Mouse (Mus musculus) kidney, embryonic 14.5 days (tissue): ENCODE results near the gene Nhlrc1. TPM values are rescaled to one million over a fixed set of nuclear protein-coding genes. Genes with fewer than 3 reads are reported as not detected.

Source experiments
- ATAC-seq: fragments of 200-750 bp; cut with Nextera tagmentation; 2 replicates; pipeline ENCODE4 v1.8.0; 2017; ENCODE audit warnings: moderate number of reproducible peaks, mild to moderate bottlenecking, moderate TSS enrichment, moderate library complexity; ENCODE audit not compliant: low FRiP score, low TSS enrichment
- H3K27ac ChIP-seq: fragments of 300-500 bp; sonication (generic); 2 replicates; pipeline ENCODE4 v1.5.1; 2014; ENCODE audit warnings: low read depth, mild to moderate bottlenecking, low read length, moderate library complexity, mixed read lengths
- H3K27me3 ChIP-seq: fragments of 300-500 bp; sonication (generic); 2 replicates; pipeline ENCODE4 v1.6.1; 2014; ENCODE audit warnings: mild to moderate bottlenecking, low read length; ENCODE audit not compliant: control insufficient read depth, insufficient read depth
- H3K36me3 ChIP-seq: fragments of 300-500 bp; sonication (generic); 2 replicates; pipeline ENCODE4 v1.6.1; 2014; ENCODE audit warnings: low read length, mixed read lengths; ENCODE audit not compliant: control insufficient read depth, insufficient read depth
- H3K4me1 ChIP-seq: fragments of 300-500 bp; sonication (generic); 2 replicates; pipeline ENCODE4 v1.6.1; 2014; ENCODE audit warnings: low read length, mixed read lengths; ENCODE audit not compliant: control insufficient read depth, insufficient read depth
- H3K4me2 ChIP-seq: fragments of 300-500 bp; sonication (generic); replicated peaks from 2 replicates; pipeline ENCODE4 v1.6.1; 2014; ENCODE audit warnings: low read depth, mild to moderate bottlenecking, low read length
- H3K4me3 ChIP-seq: fragments of 300-500 bp; sonication (generic); 2 replicates; pipeline ENCODE4 v1.5.1; 2014; ENCODE audit warnings: mild to moderate bottlenecking, low read length
- H3K9ac ChIP-seq: fragments of 300-500 bp; sonication (generic); 2 replicates; pipeline ENCODE4 v1.6.1; 2014; ENCODE audit warnings: low read depth, mild to moderate bottlenecking, low read length, moderate library complexity
- H3K9me3 ChIP-seq: fragments of 300-500 bp; sonication (generic); 2 replicates; pipeline ENCODE4 v1.6.1; 2016; ENCODE audit warnings: low read length; ENCODE audit not compliant: control insufficient read depth
- whole genome bisulfite sequencing: fragments of 180-500 bp; shearing (Covaris S2); extraction: QIAGEN DNeasy Blood & Tissue Kit; methylation state at CpG from one replicate; pipeline ENCODE4 v1.1.7; 2014; 5-methylcytosine and 5-hydroxymethylcytosine counted together
- polyA plus RNA-seq: library from polyadenylated mRNA; unstranded; fragments of >200 nt; fragmentation: Nextera tagmentation; extraction: Ambion mirVana; gene quantifications from 2 replicates; pipeline ENCODE4 v1.2.1, GENCODE M21; 2014

Gene Nhlrc1
- polyA plus RNA-seq, 1 experiment from 2014 or later = 3.1 TPM

- ATAC-seq = no peak
- WGBS = 27% methylated on average over 4 of the region's 4 CpGs
- no peaks in the 10 kb centered on the region for H3K9me3 ChIP-seq
Observed at GRCm38 (mm10) chr13:46990376-46991011, 24.2 kb downstream of the Nhlrc1 start.

GRCm38 (mm10) chr13:46987941-46988340 lies 26.7 kb downstream of the Nhlrc1 start:
- no peak for ATAC-seq
- H3K27ac ChIP-seq = no peak overlapping the region
- 75% methylated on average over 8 of the region's 8 CpGs for WGBS

More at GRCm38 (mm10) chr13:46990376-46991011, 24.2 kb downstream of the Nhlrc1 start:
- H3K27me3 ChIP-seq = no peaks in the 10 kb centered on the region
- no peaks in the 10 kb centered on the region for H3K36me3 ChIP-seq
- H3K4me2 ChIP-seq = no peak overlapping the region
- H3K27ac ChIP-seq = no peak overlapping the region
- H3K4me1 ChIP-seq = no peaks in the 10 kb centered on the region
- no peak overlapping the region for H3K9ac ChIP-seq
- no peak overlapping the region for H3K4me3 ChIP-seq

GRCm38 (mm10) chr13:46986208-46986607 lies 28.4 kb downstream of the Nhlrc1 start:
- Histone ChIP-seq H3K9ac (no peak overlapping the region), H3K36me3 (no peaks in the 10 kb centered on the region), H3K27ac (no peak overlapping the region), H3K9me3 (no peaks in the 10 kb centered on the region), H3K4me1 (no peaks in the 10 kb centered on the region), H3K4me2 (no peak overlapping the region), H3K4me3 (no peak overlapping the region), H3K27me3 (no peaks in the 10 kb centered on the region)
- no peak for ATAC-seq
- WGBS = 79% methylated on average over 6 of the region's 6 CpGs

More at GRCm38 (mm10) chr13:46987941-46988340, 26.7 kb downstream of the Nhlrc1 start:
- Histone ChIP-seq H3K4me1 (no peaks in the 10 kb centered on the region), H3K27me3 (no peaks in the 10 kb centered on the region), H3K4me2 (no peak overlapping the region), H3K9me3 (no peaks in the 10 kb centered on the region), H3K36me3 (no peaks in the 10 kb centered on the region), H3K4me3 (no peak overlapping the region), H3K9ac (no peak overlapping the region)

- H3K27ac ChIP-seq = no peak overlapping the region
- H3K9me3 ChIP-seq = no peaks in the 10 kb centered on the region
- no peak for ATAC-seq
- H3K36me3 ChIP-seq = no peaks in the 10 kb centered on the region
- WGBS = 91% methylated on average over 2 of the region's 2 CpGs
- no peak overlapping the region for H3K4me2 ChIP-seq
- H3K4me1 ChIP-seq = no peaks in the 10 kb centered on the region
- H3K27me3 ChIP-seq = no peaks in the 10 kb centered on the region
- H3K9ac ChIP-seq = no peak overlapping the region
- no peak overlapping the region for H3K4me3 ChIP-seq
Observed at GRCm38 (mm10) chr13:46983878-46984277, 30.8 kb downstream of the Nhlrc1 start.

- H3K36me3 ChIP-seq = no peaks in the 10 kb centered on the region
- H3K4me1 ChIP-seq = no peaks in the 10 kb centered on the region
- no peak overlapping the region for H3K9ac ChIP-seq
- no peaks in the 10 kb centered on the region for H3K9me3 ChIP-seq
- WGBS = 56% methylated on average over 13 of the region's 13 CpGs
- no peak overlapping the region for H3K4me2 ChIP-seq
- H3K4me3 ChIP-seq = no peak overlapping the region
- no peak for ATAC-seq
- H3K27ac ChIP-seq = no peak overlapping the region
- H3K27me3 ChIP-seq = no peaks in the 10 kb centered on the region
Observed at GRCm38 (mm10) chr13:46979836-46980490, 34.7 kb downstream of the Nhlrc1 start.

GRCm38 (mm10) chr13:46976532-46976931 lies 38.1 kb downstream of the Nhlrc1 start:
- no peaks in the 10 kb centered on the region for H3K4me1 ChIP-seq
- no peak overlapping the region for H3K4me2 ChIP-seq
- no peak for ATAC-seq
- no peaks in the 10 kb centered on the region for H3K36me3 ChIP-seq
- H3K27ac ChIP-seq = no peak overlapping the region
- no peak overlapping the region for H3K4me3 ChIP-seq
- no peaks in the 10 kb centered on the region for H3K27me3 ChIP-seq
- 92% methylated on average over 7 of the region's 7 CpGs for WGBS
- no peaks in the 10 kb centered on the region for H3K9me3 ChIP-seq
- H3K9ac ChIP-seq = no peak overlapping the region

- Histone ChIP-seq H3K27ac (no peak overlapping the region), H3K4me2 (no peak overlapping the region), H3K36me3 (no peaks in the 10 kb centered on the region), H3K4me3 (no peak overlapping the region), H3K27me3 (no peaks in the 10 kb centered on the region), H3K9me3 (no peaks in the 10 kb centered on the region), H3K9ac (no peak overlapping the region), H3K4me1 (no peaks in the 10 kb centered on the region)
- ATAC-seq = no peak
- WGBS = 38% methylated on average over 4 of the region's 4 CpGs
Observed at GRCm38 (mm10) chr13:46975930-46976329, 38.7 kb downstream of the Nhlrc1 start.

GRCm38 (mm10) chr13:46975031-46975551 lies 39.6 kb downstream of the Nhlrc1 start:
- Histone ChIP-seq H3K9me3 (no peaks in the 10 kb centered on the region), H3K36me3 (no peaks in the 10 kb centered on the region), H3K27me3 (no peaks in the 10 kb centered on the region), H3K4me2 (no peak overlapping the region), H3K4me1 (no peaks in the 10 kb centered on the region), H3K27ac (no peak overlapping the region), H3K4me3 (no peak overlapping the region), H3K9ac (no peak overlapping the region)
- 72% methylated on average over 13 of the region's 14 CpGs for WGBS
- ATAC-seq = no peak

- H3K9me3 ChIP-seq = no peaks in the 10 kb centered on the region
- WGBS = 76% methylated on average over 10 of the region's 10 CpGs
Observed at GRCm38 (mm10) chr13:46970286-46970945, 44.2 kb downstream of the Nhlrc1 start.

More at GRCm38 (mm10) chr13:46970286-46970945, 44.2 kb downstream of the Nhlrc1 start:
- no peak for ATAC-seq
- Histone ChIP-seq H3K27ac (no peak overlapping the region), H3K4me1 (peaks cover 13% of the 10 kb centered on the region), H3K36me3 (no peaks in the 10 kb centered on the region), H3K27me3 (no peaks in the 10 kb centered on the region), H3K4me3 (no peak overlapping the region), H3K4me2 (no peak overlapping the region), H3K9ac (no peak overlapping the region)
